Mouse (Mus musculus): ENCODE measurements around the gene Cnnm2.
"Not testable (repeated sequence)": the region's sequence is repeated elsewhere in the genome, so short reads cannot be mapped to it uniquely, and the experiment has no call there.

GRCm38 (mm10) chr19:46732673-46733072 is 28.7 kb upstream of the Cnnm2 start:
- TF ChIP-seq POLR2A (IDR thresholded peaks at IDR 0.05; ENCODE audit: borderline replicate concordance, low read depth, low read length); CTCF (IDR thresholded peaks at IDR 0.05; ENCODE audit: low read depth, low read length): not testable (repeated sequence)

All from bone marrow macrophage, adult 2 months (primary cell).